Mouse (Mus musculus): Measurements from ENCODE around the gene Ptprk.

Ptprk gene

DNA sequence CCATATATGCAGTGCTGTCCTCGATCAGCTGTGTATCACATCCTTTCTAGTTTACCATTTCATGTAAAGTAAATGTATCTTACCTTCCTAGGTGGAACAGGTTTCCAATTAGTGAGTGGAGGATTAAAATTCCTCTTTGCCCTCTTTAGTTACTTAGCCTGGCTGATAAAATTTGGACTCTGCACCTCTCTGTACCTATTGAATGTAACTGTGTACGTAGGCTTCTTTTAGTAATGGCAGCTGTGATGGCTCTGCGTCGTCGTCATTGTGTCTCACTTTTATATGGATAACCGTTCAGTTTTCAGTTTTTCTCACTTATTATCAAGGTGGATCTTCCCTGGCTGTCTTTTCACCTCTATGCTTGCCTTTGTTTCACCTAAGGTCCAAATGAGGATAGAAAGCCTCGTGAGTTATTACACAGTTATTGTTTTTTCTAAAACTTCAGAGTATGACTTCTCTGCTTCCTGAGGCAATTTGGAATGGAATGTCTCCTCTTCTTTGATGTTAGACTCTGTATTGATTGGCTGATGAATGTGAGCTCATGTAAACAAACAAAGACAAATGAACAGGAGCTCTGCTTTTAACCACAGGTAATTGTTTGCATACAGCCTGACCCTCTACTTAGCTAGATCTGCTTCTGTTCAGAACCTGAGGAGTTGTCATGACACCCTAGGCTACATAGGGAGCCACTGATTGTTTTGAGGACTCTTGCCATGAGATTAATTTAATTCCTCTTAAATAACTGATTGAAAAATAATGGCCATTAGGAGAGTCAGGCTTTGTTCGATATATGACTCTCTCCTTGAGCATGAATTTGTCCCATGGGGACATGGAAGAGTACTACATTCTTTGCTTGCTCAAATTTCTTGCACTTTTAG, 197.3 kb downstream of the Ptprk start:
- DNase-seq (ENCODE audit: inconsistent age in 2 of 2, low spot score in 1 of 2): no peak

DNA sequence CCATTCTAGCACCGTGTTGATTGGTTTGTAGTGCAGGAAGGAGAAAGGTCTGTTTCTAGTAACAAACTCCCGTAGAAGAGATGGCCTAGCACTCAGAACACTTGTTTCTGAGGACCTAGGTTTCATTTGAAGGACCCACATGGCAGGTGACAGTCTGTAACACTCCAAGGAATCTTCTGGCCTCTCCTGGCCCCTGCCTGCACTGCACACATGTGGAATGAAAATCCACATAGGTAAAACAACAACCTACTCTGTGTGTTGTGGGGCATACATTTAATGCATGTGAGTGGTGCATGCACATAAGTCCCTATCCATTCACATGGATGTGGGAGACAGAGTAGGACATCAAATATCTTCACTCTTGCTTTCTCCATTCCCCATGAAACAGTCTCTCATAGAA, 204.1 kb downstream of the Ptprk start:
- no peak for DNase-seq (ENCODE audit: inconsistent age in 2 of 2, low spot score in 1 of 2)

DNA sequence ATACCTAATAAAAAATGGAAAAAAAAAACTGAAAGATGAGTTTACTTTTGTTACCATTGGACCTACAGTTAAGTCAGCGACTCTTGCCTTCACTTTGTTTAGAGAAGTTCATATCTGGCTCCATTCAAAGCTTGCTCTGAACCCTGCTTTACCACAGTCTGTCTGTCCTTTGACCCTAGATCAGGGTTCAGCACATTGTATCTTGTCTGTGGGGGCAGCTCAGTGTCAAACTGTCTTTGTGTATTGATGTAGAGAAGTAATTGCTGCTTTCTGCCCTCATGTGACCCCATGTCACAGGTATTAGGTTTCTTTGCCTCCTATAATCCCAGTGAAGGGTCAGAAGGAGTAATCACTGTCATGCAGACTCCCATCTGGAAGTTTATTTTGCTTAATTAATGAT, 222.9 kb downstream of the Ptprk start:
- DNase-seq (ENCODE audit: inconsistent age in 2 of 2, low spot score in 1 of 2): no peak

DNA sequence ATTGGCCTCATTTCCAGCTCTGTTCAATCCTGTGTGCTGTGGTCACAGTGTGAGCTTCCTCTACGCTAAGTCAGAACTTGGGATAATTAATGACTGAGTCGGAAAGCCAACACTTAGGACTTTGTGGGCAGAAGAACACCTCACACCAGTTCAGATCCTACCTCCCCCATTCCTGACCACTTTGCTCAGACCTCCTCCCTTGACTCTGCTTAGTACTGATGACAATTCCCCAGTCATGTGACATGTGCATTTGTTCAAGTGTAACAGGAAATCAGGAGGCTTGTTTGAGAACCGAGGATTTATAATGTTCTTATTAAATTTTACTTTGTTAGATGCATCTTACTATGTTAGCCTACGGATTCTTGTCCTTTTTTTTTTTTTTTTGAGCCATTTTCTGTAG, 224.6 kb downstream of the Ptprk start:
- no peak for DNase-seq (ENCODE audit: inconsistent age in 2 of 2, low spot score in 1 of 2)

DNA sequence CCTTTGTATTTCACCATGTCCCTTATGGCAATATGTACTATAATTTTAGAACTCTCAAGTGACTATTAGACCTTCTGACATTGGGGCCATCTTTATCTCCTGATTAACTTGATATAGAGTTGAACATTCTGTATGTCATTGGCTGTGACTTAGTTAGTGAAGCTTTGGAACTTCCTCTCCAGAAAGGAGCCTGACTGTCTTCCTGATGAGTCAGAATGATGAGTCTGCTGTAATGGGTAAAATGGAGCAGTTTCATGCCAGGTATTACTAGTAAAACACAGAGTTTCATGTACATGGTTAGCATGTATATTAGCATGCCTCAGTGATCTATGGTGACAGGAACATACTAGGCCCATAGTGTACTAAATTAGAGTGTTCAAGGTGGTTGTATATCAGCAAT, 229.2 kb downstream of the Ptprk start:
- no peak for DNase-seq (ENCODE audit: inconsistent age in 2 of 2, low spot score in 1 of 2)

DNA sequence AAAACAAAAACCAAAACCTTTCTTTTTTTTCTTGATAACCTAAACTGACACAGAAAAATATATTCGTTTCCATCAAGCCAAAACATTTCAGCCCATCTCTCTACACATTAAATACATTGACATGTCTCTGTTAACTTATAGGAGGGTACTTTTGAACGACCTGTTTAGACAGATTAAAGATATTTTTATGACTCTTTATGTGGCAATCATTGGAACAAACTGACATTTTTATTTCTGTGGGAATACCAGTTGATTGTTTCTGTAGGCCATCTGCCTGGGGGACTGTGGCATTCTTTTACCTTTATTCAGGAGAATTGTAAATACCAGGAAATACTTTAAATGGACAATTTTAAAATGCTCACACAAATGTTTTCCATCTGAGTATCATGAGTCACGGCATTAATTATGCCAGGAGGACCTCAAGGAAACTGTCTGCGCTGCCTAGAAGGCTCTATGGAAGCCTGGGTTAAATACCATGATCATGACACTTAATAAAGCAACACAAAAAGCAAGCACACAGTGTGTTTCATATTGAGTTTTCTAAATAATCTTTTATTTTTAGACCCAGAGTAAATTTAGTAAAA, 229.8 kb downstream of the Ptprk start:
- DNase-seq (ENCODE audit: inconsistent age in 2 of 2, low spot score in 1 of 2): no peak

DNA sequence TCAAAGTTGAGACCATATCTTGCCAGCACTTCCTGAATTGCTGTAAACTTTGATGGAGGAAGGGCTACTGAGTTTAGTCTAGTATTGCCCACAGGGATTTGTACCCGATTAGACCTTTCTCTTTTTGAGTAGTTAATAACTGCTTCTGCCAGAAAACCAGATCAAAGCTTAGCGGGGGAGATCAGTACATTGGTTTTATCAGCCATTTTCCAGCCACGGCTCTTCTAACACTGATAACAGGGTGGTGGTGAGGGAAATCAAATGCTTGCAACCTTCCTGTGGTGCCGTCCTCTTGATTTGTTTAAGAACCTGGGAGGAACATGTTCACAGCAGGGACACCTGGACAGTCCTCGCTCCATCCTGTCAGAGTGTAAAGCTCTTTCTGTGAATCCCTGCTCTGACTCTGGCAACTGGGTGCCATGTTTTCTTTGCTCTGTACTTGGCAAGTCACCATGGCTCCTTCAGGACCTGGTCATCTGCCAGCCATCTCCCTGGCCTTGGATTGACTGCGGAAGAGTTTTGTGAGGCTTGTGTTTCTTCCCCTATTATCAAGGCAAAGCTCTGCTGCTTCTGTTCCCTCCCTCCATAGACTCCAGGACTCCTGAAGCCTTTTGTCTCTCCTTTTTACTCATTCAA, 231.9 kb downstream of the Ptprk start:
- no peak for DNase-seq (ENCODE audit: inconsistent age in 2 of 2, low spot score in 1 of 2)

DNA sequence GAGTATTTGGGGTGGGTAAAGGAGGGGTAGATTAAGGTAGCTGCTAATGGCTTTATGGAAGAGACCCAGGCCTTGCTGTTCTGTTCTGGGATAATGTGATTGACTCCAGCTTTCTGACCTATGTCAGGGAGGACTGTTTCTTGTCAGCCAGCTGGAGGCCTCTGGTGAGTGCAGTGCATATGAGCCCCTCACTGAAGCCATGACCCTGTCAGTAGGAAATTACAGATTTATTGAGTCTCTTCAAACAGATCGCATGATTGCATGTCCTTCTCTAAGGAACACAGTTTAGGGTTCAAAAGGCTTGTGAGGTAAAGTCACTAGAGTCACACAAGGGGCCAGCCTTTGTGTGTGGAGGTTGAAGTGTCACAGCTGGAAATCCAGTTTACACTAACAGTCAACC, 236.7 kb downstream of the Ptprk start:
- DNase-seq (ENCODE audit: inconsistent age in 2 of 2, low spot score in 1 of 2): no peak

DNA sequence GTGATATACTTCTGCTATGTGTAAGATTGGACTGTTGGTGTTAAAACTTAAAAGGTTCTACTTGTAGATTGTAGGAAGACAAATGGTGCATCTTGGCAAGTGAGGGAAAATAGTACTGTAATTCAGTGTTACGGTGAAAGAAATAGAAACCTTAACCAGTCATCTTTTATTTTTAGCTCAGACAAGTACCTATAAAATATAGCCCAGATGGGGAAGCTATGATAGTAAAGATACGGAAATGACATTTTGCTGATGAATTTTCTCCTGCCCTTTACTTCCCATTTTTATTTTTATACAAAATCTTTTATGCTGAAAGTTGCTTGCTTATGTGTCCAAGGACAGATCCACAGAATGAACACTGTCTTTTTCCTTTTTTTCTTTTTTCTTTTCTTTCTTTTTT, 248.4 kb downstream of the Ptprk start:
- no peak for DNase-seq (ENCODE audit: inconsistent age in 2 of 2, low spot score in 1 of 2)

DNA sequence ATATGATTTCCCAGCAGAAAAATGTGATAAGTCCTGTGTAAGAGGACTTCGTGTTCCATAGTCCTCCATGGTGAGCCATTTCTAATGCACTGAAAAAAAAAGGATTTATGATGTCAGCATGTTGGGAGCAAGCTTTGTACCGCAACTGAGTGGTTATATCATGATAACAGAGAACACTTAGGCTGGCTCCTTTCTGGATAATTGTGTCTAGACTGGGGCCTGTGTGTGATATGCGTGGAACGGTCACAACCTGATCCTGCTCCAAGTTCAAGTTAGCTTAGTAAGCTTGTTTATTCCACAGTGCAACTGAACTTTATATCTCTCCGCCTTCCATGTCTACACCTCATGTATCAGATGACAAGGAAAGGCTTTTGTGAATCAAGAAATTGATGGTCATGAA, 260.6 kb downstream of the Ptprk start:
- DNase-seq (ENCODE audit: inconsistent age in 2 of 2, low spot score in 1 of 2): no peak

DNA sequence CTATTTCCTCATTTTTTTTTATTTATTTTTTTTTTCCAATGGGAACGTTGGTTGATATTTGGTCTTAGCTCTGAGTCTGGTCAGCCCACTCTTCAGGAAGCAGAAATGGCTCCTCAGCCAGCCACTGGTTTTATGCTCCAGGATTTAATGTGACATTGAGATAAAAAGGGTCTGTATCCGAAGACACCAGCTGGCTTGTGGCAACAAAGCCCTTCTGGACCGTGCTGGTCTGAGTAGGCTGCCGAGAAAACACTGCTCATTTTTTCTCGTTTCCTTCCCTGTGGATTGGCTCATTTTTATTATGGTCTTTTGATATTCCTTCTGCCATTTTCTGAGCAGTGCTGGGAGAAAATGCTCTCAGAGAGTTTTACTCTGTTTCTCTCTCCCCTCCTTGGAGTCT, 263.9 kb downstream of the Ptprk start:
- DNase-seq (ENCODE audit: inconsistent age in 2 of 2, low spot score in 1 of 2): no peak

DNA sequence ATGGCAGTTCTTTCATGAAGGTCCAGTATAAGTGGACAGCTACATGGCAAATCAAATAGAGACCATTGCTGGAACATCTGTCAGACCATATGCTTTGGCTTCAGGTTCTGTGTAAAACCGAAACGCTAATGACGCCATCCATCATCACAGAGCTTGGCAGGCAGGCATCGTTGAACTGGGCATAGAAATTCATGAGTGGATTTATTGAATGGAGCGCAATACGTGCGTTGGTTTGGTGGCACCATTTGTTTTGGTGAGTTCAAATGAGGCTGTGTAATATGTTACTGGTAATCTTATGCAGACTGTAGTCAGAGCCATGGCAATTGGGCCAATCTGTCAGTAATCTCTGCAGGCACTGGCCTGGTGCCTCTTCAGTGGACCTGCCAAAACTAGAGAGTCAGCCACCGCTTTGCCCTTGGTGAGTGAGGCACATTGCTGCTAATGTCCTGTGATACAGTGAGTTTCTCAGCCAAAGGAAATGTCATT, 270.6 kb downstream of the Ptprk start:
- peak in 1 of 2 experiments; percentile 26 for DNase-seq (ENCODE audit: inconsistent age in 2 of 2, low spot score in 1 of 2)

DNA sequence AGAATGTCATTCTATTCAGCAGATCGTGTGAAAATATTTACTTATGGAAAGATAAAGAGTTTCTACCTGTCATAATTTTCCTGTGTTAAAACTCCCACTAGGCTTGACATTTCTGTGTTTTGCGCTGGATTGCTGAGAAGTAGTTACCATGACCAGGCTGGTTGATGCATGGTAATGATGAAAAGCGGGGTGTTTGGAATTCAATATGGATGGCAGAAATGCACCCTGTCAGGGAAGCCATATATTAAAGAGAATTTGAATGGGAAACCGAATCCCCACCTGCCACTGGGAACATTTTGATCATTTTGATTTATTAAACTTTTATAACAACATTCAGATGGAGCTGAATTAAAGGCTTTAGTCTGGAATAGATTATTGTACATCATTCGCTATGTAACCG, 290.7 kb downstream of the Ptprk start:
- no peak for DNase-seq (ENCODE audit: inconsistent age in 2 of 2, low spot score in 1 of 2)

DNA sequence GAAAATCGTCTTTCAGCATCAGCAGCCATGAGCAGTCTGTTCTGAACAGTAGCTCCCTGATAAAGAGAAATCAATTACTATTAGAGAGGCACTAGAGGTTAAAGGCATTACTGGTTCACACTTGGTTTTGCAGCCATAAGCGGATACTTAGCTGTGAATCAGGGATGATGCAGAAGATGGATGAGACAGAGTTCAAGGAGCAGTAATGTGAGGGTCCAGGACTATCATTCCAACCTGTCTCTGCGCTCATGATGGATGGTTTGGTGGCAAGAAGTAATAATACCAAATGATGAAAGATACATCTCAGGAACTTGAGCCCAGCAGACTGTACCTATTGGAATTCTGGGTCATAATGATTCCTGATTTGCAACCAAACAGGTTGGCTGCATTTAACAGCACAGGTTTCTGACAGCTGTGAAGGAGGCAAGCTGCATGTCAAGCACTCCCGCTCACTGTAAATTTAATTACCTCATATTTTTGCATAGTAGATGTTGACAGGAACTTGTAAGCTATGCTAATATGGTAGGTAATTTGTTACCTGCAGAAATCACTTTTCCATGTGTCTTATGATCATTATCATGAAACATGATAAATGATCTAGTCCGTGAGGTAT, 291.6 kb downstream of the Ptprk start:
- no peak for DNase-seq (ENCODE audit: inconsistent age in 2 of 2, low spot score in 1 of 2)

DNA sequence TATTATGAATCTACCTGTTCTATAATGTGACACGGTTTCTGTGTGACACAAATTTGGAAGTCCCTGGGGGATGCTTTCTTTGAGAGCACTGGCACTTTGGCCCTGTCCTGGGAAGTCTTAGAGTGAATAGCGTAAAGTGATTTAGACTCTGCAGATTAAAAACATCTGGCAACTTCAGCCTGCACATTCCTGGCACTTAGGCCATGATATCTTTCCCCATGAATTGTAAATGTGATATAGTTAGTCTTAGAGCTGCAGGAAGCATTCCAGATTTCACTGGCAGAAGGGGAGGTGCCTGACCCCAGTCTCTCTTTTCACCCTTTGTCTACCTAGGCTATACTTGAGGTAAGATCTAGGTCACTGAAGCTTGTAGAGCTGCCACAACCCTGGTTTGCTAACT, 295.2 kb downstream of the Ptprk start:
- no peak for DNase-seq (ENCODE audit: inconsistent age in 2 of 2, low spot score in 1 of 2)

DNA sequence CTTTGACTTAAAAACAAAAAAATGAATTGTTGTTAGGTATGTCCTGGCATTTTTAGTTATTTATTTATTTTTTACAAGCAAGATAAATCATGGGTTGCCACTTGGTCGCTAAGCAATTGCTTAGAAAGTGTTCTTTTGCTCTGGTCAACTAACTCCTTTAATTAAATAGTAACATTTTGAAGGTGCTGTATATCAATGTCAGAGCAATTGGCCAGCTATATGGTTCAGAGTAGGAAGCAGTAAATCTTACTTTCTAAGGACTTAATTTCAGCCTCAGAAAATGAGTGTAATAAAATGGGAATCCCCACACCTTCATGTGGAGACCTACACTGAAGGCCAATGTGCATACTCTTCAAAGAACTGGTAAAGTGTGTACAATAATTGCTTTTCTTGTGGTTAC, 300.3 kb downstream of the Ptprk start:
- no peak for DNase-seq (ENCODE audit: inconsistent age in 2 of 2, low spot score in 1 of 2)

DNA sequence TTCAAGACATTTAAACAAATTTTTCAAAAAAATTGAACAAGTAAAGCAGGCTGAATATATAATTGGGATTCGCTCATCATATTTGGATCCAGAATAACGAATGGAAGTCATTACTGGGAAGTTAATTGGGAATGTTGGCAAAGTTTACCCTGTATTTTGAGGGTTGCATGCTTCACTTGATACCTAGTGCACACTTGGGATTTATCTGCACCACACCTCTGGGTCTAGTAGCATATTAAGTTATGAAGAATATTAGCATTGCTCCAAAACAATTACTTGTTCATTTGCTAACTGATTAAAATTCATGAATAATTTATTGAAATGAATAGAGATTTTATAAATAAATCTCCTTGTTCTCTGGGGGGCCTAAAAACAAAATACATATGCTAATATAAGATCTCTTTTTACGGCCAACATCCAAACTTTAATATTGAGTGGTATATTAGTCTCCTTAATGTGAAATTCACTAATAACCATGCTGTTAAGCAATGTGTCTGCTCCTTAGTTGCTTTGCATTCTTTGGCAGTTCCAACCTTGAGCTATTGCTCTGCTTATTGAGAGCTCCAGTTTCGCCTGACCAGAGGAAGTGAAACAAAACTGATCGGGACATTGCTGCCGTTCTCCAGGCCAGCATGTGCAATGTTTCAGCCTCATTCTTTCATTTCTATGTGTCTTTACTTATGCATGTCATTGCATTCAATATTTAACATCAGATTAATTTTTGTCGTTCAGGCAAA, 305.3 kb downstream of the Ptprk start:
- no peak for DNase-seq (ENCODE audit: inconsistent age in 2 of 2, low spot score in 1 of 2)

DNA sequence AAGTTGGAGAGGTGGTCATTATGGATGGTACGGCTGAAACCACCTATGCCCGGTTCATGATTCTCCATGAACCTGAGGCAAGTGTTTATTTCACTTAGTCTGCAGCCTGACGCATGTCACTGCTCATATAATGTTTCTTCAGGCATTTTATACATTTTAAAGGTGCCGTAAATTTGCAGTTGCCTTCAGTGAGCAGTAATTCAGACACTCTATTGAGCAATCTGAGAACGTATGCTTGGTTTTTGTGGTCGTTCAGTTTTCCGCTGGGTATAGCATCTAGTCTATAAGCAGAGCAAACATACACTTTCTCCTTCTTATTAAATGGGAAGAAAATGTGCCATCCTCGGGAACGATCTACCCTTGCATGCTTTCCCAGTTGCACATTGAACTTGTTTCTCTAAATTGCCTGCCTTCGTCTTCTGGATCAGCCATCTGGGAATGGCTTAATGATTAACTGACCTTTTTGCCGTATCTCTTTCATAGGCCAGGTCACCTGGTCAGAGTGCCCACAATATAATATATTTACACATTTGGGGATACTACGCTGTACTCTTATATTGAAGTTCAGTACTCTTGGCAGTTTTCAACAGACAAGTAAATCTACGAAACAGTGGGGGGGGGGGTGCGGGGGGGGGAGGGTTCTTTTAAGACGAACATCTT, 313.1 kb downstream of the Ptprk start:
- DNase-seq (ENCODE audit: inconsistent age in 2 of 2, low spot score in 1 of 2): no peak

DNA sequence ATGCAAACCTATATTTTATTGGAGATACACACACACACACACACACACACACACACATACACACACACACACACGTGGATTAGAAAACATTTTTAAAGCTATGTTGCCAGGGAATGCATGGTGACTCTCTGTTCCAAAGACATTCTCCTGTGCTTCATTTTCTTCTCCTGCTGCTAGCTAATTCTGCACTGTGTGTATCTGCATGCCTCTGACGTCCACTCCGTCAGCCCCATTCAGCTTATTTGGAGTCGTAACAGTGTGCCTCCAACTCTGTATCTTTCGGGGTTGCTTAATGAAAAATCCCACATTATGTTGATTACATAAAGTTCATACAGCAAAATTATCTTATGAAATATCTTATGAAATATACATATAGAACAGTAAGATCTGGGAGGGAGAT, 316.5 kb downstream of the Ptprk start:
- no peak for DNase-seq (ENCODE audit: inconsistent age in 2 of 2, low spot score in 1 of 2)
